Comparison of ENCODE assay signal across 24 mouse cellular contexts in the genomic region with DNA sequence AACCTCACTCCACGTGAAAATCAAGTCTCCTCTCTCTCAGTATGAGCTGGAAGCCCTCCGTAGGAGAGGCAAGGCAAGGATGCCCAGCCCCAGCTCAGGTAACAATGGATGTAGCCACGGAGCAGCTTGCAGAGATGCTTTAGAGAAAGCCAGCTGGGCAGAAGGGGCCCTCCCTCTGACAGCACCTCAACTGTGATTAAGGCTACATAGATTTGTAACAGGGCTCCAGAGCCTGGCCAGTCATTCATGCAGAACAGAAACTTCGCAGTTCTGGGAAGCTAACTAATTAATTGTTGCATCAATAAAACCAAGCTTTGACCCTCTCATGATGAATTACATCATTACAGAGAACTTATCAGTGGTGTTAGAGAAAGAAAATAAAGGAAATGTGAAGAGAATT.
"Had no signal": no experiment of that assay in that cellular context is flagged by ENCODE, and none has a peak within 500 bp of the region (broad histone marks: within the 10 kb centered on the region; RNA-seq: fewer than 3 reads in every experiment).

No protein-coding gene starts in this region.

- DNase-seq: left cerebral cortex, postnatal 4 days; liver; liver, embryonic 13.5 days; liver, postnatal 0 days; lung, adult 18-20 months; lung, adult 2 months; lung, embryonic 14.5 days; lung, postnatal 10 days; lung, postnatal 14 days; lung, postnatal 36 days; lung, postnatal 4 days; midbrain, embryonic 14.5 days had no signal

- ATAC-seq: liver, embryonic 12.5 days; liver, postnatal 0 days; lung, postnatal 0 days; midbrain, embryonic 13.5 days; midbrain, embryonic 15.5 days; midbrain, embryonic 16.5 days had no signal

- H3K27me3 ChIP-seq: limb, embryonic 12.5 days; limb, embryonic 13.5 days; limb, embryonic 15.5 days; liver, embryonic 12.5 days; liver, embryonic 13.5 days; liver, embryonic 15.5 days; lung, embryonic 15.5 days; megakaryocyte, embryonic 14.5 days; midbrain, embryonic 12.5 days; midbrain, embryonic 15.5 days had no signal
